Mouse (Mus musculus) intestine, embryonic 16.5 days (tissue): Measurements from ENCODE around the gene Btbd6. TPM values are rescaled to one million over a fixed set of nuclear protein-coding genes. Genes with fewer than 3 reads are reported as not detected.

Source experiments
- ATAC-seq: fragments of 200-750 bp; cut with Nextera tagmentation; 2 replicates; pipeline ENCODE4 v1.8.0; 2017; ENCODE audit warnings: moderate TSS enrichment, moderate library complexity
- H3K27ac ChIP-seq: fragments of 300-500 bp; sonication (generic); 2 replicates; pipeline ENCODE4 v1.5.1; 2014; ENCODE audit warnings: mild to moderate bottlenecking, low read length
- H3K27me3 ChIP-seq: fragments of 300-500 bp; sonication (generic); replicated peaks from 2 replicates; pipeline ENCODE4 v1.6.1; 2014; ENCODE audit warnings: low read length, control low read depth, mixed read lengths; ENCODE audit not compliant: control insufficient read depth, insufficient read depth
- H3K36me3 ChIP-seq: fragments of 300-500 bp; sonication (generic); 2 replicates; pipeline ENCODE4 v1.6.1; 2014; ENCODE audit warnings: low read length, control low read depth; ENCODE audit not compliant: control insufficient read depth, insufficient read depth
- H3K4me1 ChIP-seq: fragments of 300-500 bp; sonication (generic); 2 replicates; pipeline ENCODE4 v1.6.1; 2014; ENCODE audit warnings: low read length, control low read depth, mixed read lengths; ENCODE audit not compliant: control insufficient read depth, insufficient read depth
- H3K4me2 ChIP-seq: fragments of 300-500 bp; sonication (generic); 2 replicates; pipeline ENCODE4 v1.6.1; 2014; ENCODE audit warnings: low read depth, low read length, control low read depth
- H3K4me3 ChIP-seq: fragments of 300-500 bp; sonication (generic); 2 replicates; pipeline ENCODE4 v1.5.1; 2014; ENCODE audit warnings: mild to moderate bottlenecking, low read length
- H3K9ac ChIP-seq: fragments of 300-500 bp; sonication (generic); 2 replicates; pipeline ENCODE4 v1.6.1; 2014; ENCODE audit warnings: low read depth, low read length
- H3K9me3 ChIP-seq: fragments of 300-500 bp; sonication (generic); 2 replicates; pipeline ENCODE4 v1.6.1; 2016; ENCODE audit warnings: low read length, control low read depth; ENCODE audit not compliant: control insufficient read depth
- WGBS: fragments of 180-500 bp; shearing (Covaris S2); extraction: QIAGEN DNeasy Blood & Tissue Kit; methylation state at CpG from one replicate; pipeline ENCODE4 v1.1.7; 2014; 5-methylcytosine and 5-hydroxymethylcytosine counted together
- polyA plus RNA-seq: library from polyadenylated mRNA; unstranded; fragments of >200 nt; fragmentation: Nextera tagmentation; extraction: Ambion mirVana; gene quantifications from 2 replicates; pipeline ENCODE4 v1.2.1, GENCODE M21; 2015

Btbd6 gene
- polyA plus RNA-seq, 1 experiment from 2014 or later, result 20.2 TPM

DNA sequence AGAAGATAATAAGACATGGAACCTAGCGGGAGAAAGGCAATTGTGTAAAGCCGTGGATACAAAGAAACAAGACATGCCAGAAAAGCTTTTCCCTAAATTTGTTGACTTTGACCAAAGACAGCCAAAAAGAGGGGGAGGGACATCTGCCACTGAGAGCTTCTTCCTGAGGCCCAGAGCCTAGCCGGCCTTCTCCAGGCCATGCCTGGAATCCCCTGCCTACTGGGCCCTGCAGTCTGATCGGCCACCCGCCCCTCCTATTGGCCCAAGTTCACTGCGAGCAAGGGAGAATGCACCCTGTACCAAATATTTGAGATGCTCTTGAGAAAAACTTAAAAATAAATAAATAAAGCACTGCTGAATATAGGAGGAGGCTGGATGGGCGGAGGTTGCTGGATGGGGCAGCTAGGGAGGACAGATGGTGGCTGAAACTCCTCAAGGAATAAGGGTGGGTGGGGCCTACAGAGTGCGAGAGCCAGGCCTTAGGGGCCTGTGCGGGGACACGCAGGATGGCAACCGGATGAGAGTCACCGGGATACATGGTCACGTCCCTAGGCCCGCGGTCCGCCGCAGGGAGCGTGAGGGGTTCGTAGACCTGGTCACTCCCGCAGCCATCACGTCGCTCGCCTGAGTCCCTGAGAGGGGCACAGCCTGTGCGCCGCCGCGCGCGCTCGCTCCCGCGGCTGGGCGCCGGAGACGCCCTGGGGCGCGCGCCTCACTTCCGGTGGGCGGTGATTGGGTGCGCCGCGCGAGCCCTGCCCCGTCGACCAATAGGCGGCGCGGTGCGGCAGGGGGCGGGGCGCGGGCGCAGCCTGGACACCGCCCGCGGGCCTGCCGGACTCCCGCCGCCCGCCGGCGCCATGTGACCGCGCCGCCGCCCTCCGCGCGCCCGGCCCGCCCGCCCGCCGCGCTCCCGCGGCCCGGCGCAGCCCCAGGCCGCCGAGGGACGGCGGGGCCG is 37.6 kb downstream of the Btbd6 start, which contains the start of gene Pacs2:
Gene Pacs2, plus strand, starts transcription at position 905 of the 955 bp plus-strand sequence.
- H3K9me3 ChIP-seq, result no peaks in the 10 kb centered on the region
- peak; percentile 96 for ATAC-seq
- peak within 1 kb of the TSS; percentile 89 for H3K9ac ChIP-seq
- WGBS, result 3% methylated on average over 51 of the region's 85 CpGs
- peak within 1 kb of the TSS; percentile 94 for H3K27ac ChIP-seq
- H3K4me2 ChIP-seq, result peak within 1 kb of the TSS; percentile 86
- no peaks in the 10 kb centered on the region for H3K36me3 ChIP-seq
- H3K27me3 ChIP-seq, result no peaks in the 10 kb centered on the region
- peaks cover 43% of the 10 kb centered on the region for H3K4me1 ChIP-seq
- H3K4me3 ChIP-seq, result peak within 1 kb of the TSS; percentile 88

GRCm38 (mm10) chr12:113014561-113015556 is 38.6 kb downstream of the Btbd6 start:
- Histone ChIP-seq H3K27ac (peak overlapping the region; percentile 80), H3K4me2 (peak overlapping the region; percentile 86), H3K27me3 (no peaks in the 10 kb centered on the region), H3K4me3 (peak overlapping the region; percentile 88), H3K4me1 (peaks cover 43% of the 10 kb centered on the region), H3K36me3 (no peaks in the 10 kb centered on the region), H3K9ac (peak overlapping the region; percentile 89), H3K9me3 (no peaks in the 10 kb centered on the region)
- ATAC-seq, result peak; percentile 50
- under 1% methylated on average over 48 of the region's 64 CpGs for WGBS

DNA sequence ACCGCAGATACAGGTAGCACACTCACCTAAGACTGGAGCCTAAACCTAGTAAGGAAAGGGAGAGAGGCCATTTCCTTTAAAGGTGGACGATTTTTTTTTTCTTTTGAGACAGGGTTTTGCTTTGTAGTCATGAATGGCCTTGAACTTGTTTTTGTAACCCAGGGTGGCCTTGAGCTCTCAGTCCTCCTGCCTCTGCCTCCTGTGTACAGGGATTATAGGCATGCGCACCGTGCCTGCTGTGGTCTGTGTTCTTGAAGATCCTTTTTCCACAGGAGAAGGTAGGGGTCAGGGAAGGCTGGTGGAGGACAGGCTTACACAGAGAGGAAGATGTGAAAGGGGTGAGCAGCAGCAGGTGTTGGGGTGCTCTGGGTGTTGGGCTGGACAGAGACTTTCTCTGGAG is 39.7 kb downstream of the Btbd6 start:
- 72% methylated on average over 4 of the region's 4 CpGs for WGBS
- Histone ChIP-seq H3K9me3 (no peaks in the 10 kb centered on the region), H3K27me3 (no peaks in the 10 kb centered on the region), H3K4me1 (peaks cover 43% of the 10 kb centered on the region), H3K27ac (no peak overlapping the region), H3K4me2 (no peak overlapping the region; the same call in 1 of the 2 replicates), H3K4me3 (no peak overlapping the region; the same call in 1 of the 2 replicates), H3K36me3 (no peaks in the 10 kb centered on the region), H3K9ac (peak overlapping the region; percentile 89)
- no peak for ATAC-seq

GRCm38 (mm10) chr12:113016976-113017375 is 40.7 kb downstream of the Btbd6 start:
- H3K9me3 ChIP-seq, result no peaks in the 10 kb centered on the region
- H3K27me3 ChIP-seq, result no peaks in the 10 kb centered on the region
- H3K4me1 ChIP-seq, result peaks cover 43% of the 10 kb centered on the region
- H3K9ac ChIP-seq, result peak overlapping the region; percentile 6; the same call in 1 of the 2 replicates
- H3K27ac ChIP-seq, result no peak overlapping the region
- no peaks in the 10 kb centered on the region for H3K36me3 ChIP-seq
- H3K4me2 ChIP-seq, result no peak overlapping the region
- 64% methylated on average over 8 of the region's 8 CpGs for WGBS
- no peak for ATAC-seq
- H3K4me3 ChIP-seq, result no peak overlapping the region

DNA sequence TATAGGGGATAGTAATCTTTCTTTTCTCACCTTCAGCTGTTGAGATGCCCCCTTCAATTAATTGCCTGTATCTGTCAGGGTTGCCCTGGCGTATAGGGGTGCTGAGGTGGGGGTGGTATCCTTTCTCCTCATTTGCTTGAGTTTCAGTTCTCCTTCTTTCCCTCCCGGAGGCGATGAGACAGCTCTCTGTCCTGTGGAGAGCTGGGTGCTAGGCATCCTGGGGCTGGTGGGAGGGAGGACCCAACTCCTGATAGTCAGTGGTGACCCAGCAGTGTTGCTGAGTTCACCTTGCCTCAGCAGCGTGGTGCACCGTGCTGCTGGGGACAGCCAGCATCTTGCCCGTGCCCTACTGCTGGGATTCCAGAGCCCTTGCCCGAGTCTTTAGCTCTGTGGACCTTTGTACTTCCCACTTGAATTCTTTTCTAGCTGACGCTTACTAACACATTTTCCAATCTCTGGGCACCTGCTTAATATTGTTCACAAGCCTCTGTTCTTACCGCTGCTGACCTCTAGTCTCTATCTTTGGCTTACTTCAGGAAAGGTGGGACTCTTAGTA is 41.2 kb downstream of the Btbd6 start:
- H3K36me3 ChIP-seq, result no peaks in the 10 kb centered on the region
- no peaks in the 10 kb centered on the region for H3K9me3 ChIP-seq
- ATAC-seq, result no peak
- H3K4me3 ChIP-seq, result no peak overlapping the region
- no peak overlapping the region for H3K27ac ChIP-seq
- H3K4me1 ChIP-seq, result peaks cover 43% of the 10 kb centered on the region
- 73% methylated on average over 9 of the region's 9 CpGs for WGBS
- H3K9ac ChIP-seq, result no peak overlapping the region
- H3K27me3 ChIP-seq, result no peaks in the 10 kb centered on the region
- H3K4me2 ChIP-seq, result no peak overlapping the region

DNA sequence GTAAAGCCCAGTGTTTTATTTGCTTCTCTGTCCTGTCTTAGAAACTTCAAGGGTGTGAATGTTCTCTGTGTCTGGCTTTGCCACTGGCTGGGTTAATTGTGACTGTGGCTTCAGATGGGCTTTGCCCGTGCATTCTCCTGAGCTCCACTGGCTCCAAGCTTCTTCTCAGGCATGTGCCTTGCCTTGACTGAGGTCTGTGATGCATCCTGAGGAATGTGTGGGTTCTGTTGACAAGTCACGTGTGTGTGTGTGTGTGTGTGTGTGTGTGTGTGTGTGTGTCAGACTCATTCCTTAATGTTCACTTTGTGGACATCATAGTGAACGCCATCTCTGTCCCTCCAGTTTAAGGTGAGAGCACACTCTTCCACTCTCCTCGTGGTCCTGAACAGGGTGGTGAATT is 42.5 kb downstream of the Btbd6 start:
- Histone ChIP-seq H3K9ac (no peak overlapping the region), H3K27me3 (no peaks in the 10 kb centered on the region), H3K4me1 (peaks cover 31% of the 10 kb centered on the region), H3K9me3 (no peaks in the 10 kb centered on the region), H3K4me2 (no peak overlapping the region), H3K36me3 (no peaks in the 10 kb centered on the region), H3K27ac (no peak overlapping the region), H3K4me3 (no peak overlapping the region)
- no peak for ATAC-seq
- WGBS, result 78% methylated on average over 4 of the region's 4 CpGs

DNA sequence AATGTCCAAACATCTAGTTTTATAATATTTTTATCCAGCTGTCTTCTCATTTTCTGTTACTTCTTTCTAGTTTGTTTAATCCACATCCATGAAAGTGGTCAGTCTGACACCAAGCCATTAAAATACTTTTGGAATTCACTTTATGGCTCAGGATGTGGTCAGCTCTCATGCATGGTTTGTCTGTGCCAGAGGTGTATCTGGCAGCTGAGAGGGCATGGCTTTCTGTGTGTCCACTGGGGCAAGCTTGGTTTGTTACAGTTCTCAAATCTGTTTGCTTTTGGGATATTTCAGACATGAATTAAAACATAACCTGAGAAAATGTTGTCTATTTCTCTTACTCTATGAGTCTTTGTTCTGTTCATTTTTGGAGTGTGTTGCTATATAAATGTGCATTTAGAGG is 45.2 kb downstream of the Btbd6 start:
- ATAC-seq, result no peak
- Histone ChIP-seq H3K36me3 (no peaks in the 10 kb centered on the region), H3K27ac (no peak overlapping the region), H3K9me3 (no peaks in the 10 kb centered on the region), H3K4me1 (peaks cover 15% of the 10 kb centered on the region), H3K4me2 (no peak overlapping the region), H3K4me3 (no peak overlapping the region), H3K9ac (no peak overlapping the region), H3K27me3 (no peaks in the 10 kb centered on the region)

- 85% methylated on average over 4 of the region's 4 CpGs for WGBS
- H3K4me2 ChIP-seq, result no peak overlapping the region
Observed at GRCm38 (mm10) chr12:113023082-113023481, 46.8 kb downstream of the Btbd6 start.

GRCm38 (mm10) chr12:113026557-113026956 is 50.3 kb downstream of the Btbd6 start:
- Histone ChIP-seq H3K4me2 (no peak overlapping the region), H3K27me3 (no peaks in the 10 kb centered on the region), H3K27ac (no peak overlapping the region), H3K9ac (no peak overlapping the region), H3K9me3 (no peaks in the 10 kb centered on the region), H3K36me3 (no peaks in the 10 kb centered on the region), H3K4me3 (no peak overlapping the region), H3K4me1 (peaks cover 6% of the 10 kb centered on the region)
- 100% methylated on average over 1 of the region's 1 CpGs for WGBS
- no peak for ATAC-seq

More at GRCm38 (mm10) chr12:113023082-113023481, 46.8 kb downstream of the Btbd6 start:
- ATAC-seq, result no peak
- no peaks in the 10 kb centered on the region for H3K27me3 ChIP-seq
- no peak overlapping the region for H3K4me3 ChIP-seq
- no peaks in the 10 kb centered on the region for H3K36me3 ChIP-seq
- H3K9me3 ChIP-seq, result no peaks in the 10 kb centered on the region
- peaks cover 6% of the 10 kb centered on the region; the same call in 1 of the 2 replicates for H3K4me1 ChIP-seq
- no peak overlapping the region for H3K27ac ChIP-seq
- H3K9ac ChIP-seq, result no peak overlapping the region
